Mouse (Mus musculus) kidney, embryonic 14.5 days (tissue): ENCODE results near the gene Tesk2. TPM values are rescaled to one million over a fixed set of nuclear protein-coding genes. Genes with fewer than 3 reads are reported as not detected.

Experiments
- ATAC-seq: fragments of 200-750 bp; cut with Nextera tagmentation; 2 replicates; pipeline ENCODE4 v1.8.0; 2017; ENCODE audit warnings: moderate number of reproducible peaks, mild to moderate bottlenecking, moderate TSS enrichment, moderate library complexity; ENCODE audit not compliant: low FRiP score, low TSS enrichment
- H3K27ac ChIP-seq: fragments of 300-500 bp; sonication (generic); 2 replicates; pipeline ENCODE4 v1.5.1; 2014; ENCODE audit warnings: low read depth, mild to moderate bottlenecking, low read length, moderate library complexity, mixed read lengths
- H3K27me3 ChIP-seq: fragments of 300-500 bp; sonication (generic); 2 replicates; pipeline ENCODE4 v1.6.1; 2014; ENCODE audit warnings: mild to moderate bottlenecking, low read length; ENCODE audit not compliant: control insufficient read depth, insufficient read depth
- H3K36me3 ChIP-seq: fragments of 300-500 bp; sonication (generic); 2 replicates; pipeline ENCODE4 v1.6.1; 2014; ENCODE audit warnings: low read length, mixed read lengths; ENCODE audit not compliant: control insufficient read depth, insufficient read depth
- H3K4me1 ChIP-seq: fragments of 300-500 bp; sonication (generic); 2 replicates; pipeline ENCODE4 v1.6.1; 2014; ENCODE audit warnings: low read length, mixed read lengths; ENCODE audit not compliant: control insufficient read depth, insufficient read depth
- H3K4me2 ChIP-seq: fragments of 300-500 bp; sonication (generic); replicated peaks from 2 replicates; pipeline ENCODE4 v1.6.1; 2014; ENCODE audit warnings: low read depth, mild to moderate bottlenecking, low read length
- H3K4me3 ChIP-seq: fragments of 300-500 bp; sonication (generic); 2 replicates; pipeline ENCODE4 v1.5.1; 2014; ENCODE audit warnings: mild to moderate bottlenecking, low read length
- H3K9ac ChIP-seq: fragments of 300-500 bp; sonication (generic); 2 replicates; pipeline ENCODE4 v1.6.1; 2014; ENCODE audit warnings: low read depth, mild to moderate bottlenecking, low read length, moderate library complexity
- H3K9me3 ChIP-seq: fragments of 300-500 bp; sonication (generic); 2 replicates; pipeline ENCODE4 v1.6.1; 2016; ENCODE audit warnings: low read length; ENCODE audit not compliant: control insufficient read depth
- WGBS: fragments of 180-500 bp; shearing (Covaris S2); extraction: QIAGEN DNeasy Blood & Tissue Kit; methylation state at CpG from one replicate; pipeline ENCODE4 v1.1.7; 2014; 5-methylcytosine and 5-hydroxymethylcytosine counted together
- polyA plus RNA-seq: library from polyadenylated mRNA; unstranded; fragments of >200 nt; fragmentation: Nextera tagmentation; extraction: Ambion mirVana; gene quantifications from 2 replicates; pipeline ENCODE4 v1.2.1, GENCODE M21; 2014

The Tesk2 gene
- polyA plus RNA-seq, 1 experiment from 2014 or later, result 7.4 TPM

DNA sequence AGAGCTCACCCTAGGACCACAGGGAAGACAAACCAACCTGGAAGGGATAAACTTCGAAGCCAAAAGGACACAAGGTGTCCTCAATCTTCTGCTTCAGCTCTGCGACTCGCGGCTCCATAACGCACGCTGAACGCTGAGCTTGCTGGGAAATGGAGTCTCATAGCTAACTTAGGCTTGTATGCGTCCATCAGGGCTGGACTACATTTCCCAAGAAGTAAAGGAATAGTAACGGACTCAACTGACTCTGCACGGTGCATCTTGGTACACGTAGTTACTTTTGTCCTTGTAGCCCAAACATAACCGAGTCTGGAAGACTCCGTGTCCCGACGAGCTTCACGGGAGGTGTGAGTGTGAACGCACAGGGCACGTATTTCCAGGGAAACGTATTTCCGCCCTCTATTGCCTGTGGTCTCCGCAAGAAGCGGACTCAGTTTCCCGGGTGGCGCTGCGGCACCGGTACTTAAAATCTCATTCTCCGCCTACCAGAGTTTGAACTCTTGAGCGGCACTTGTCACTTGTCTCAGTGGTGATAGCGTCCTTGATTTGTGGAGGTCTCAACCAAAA lies 12.5 kb upstream of the Tesk2 start, which contains the start of the genes Mmachc and Ccdc163:
Gene Mmachc, minus strand, starts transcription at position 206 of the 564 bp plus-strand sequence.
Gene Ccdc163, plus strand, starts transcription at position 309 of the 564 bp plus-strand sequence.
- H3K4me3 ChIP-seq, result peak within 1 kb of the TSS; percentile 69
- peaks cover 5% of the 10 kb centered on the region for H3K36me3 ChIP-seq
- no peak within 1 kb of the TSS for H3K27ac ChIP-seq
- peak within 1 kb of the TSS; percentile 65 for H3K9ac ChIP-seq
- H3K4me2 ChIP-seq, result peak within 1 kb of the TSS; percentile 64
- peak; percentile 98 for ATAC-seq
- no peaks in the 10 kb centered on the region for H3K9me3 ChIP-seq
- WGBS, result under 1% methylated on average over 29 of the region's 29 CpGs
- 0 out of 2 replicates have a peak, but pooled peaks cover 6% of the 10 kb centered on the region for H3K4me1 ChIP-seq
- H3K27me3 ChIP-seq, result no peaks in the 10 kb centered on the region

DNA sequence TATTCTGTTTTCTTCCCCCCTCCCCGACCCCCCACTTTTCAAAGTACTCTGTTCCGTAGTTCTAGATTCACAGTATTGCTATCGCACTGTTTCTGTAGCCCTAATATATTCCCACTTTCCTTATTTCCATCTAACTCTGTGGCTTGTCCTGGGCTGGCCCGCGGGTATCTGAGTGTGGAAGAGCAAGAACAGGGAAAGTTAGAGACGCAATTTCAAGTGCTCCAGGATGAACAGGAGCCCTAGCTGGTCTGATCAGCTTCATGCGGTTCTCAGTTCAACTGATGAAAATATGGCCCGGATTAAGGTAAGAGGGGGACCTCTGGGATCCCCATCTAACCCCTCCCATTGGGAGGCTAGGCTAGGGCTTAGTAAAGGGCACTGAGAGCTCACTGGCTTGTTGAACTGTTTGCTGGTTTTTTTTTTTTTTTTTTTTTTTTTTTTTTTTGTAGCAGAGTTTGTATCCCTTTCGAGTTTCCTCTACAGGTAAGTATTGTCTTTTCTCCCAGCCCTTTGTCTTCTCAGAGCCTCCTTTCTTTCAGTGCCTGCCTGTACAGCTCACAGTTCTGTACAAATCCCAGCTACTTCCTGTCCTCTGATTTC lies 11.9 kb upstream of the Tesk2 start:
- H3K36me3 ChIP-seq, result peaks cover 3% of the 10 kb centered on the region; the same call in 1 of the 2 replicates
- H3K9me3 ChIP-seq, result no peaks in the 10 kb centered on the region
- peak overlapping the region; percentile 59 for H3K4me2 ChIP-seq
- 5% methylated on average over 9 of the region's 9 CpGs for WGBS
- peak overlapping the region; percentile 69 for H3K4me3 ChIP-seq
- H3K27ac ChIP-seq, result no peak overlapping the region
- peak; percentile 5; the same call in 1 of the 2 replicates for ATAC-seq
- peak overlapping the region; percentile 55; the same call in 1 of the 2 replicates for H3K9ac ChIP-seq
- no peaks in the 10 kb centered on the region for H3K27me3 ChIP-seq
- H3K4me1 ChIP-seq, result 0 out of 2 replicates have a peak, but pooled peaks cover 6% of the 10 kb centered on the region

DNA sequence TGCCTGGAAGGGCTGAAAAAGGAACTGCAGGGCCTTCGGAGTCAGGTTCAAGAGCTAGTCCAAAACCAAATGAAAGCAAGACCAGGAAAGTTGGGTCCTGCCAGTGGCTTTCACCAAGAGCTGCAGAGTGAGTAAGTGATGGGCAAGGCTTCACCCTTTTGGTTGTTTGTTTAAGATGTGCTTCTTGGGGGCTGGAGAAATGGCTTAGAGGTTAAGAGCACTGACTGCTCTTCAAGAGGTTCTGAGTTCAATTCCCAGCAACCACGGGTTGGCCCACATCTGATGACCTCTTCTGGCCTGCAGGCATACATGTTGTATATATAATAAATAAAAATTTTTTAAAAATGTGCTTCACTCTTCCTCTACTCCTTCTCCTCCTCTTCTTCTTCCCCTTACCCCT lies 10.6 kb upstream of the Tesk2 start:
- Histone ChIP-seq H3K27me3 (no peaks in the 10 kb centered on the region), H3K27ac (no peak overlapping the region), H3K4me2 (no peak overlapping the region), H3K4me3 (no peak overlapping the region), H3K36me3 (peaks cover 7% of the 10 kb centered on the region; the same call in 1 of the 2 replicates), H3K9me3 (no peaks in the 10 kb centered on the region), H3K9ac (no peak overlapping the region), H3K4me1 (0 out of 2 replicates have a peak, but pooled peaks cover 6% of the 10 kb centered on the region)
- no peak for ATAC-seq
- 94% methylated on average over 2 of the region's 2 CpGs for WGBS

DNA sequence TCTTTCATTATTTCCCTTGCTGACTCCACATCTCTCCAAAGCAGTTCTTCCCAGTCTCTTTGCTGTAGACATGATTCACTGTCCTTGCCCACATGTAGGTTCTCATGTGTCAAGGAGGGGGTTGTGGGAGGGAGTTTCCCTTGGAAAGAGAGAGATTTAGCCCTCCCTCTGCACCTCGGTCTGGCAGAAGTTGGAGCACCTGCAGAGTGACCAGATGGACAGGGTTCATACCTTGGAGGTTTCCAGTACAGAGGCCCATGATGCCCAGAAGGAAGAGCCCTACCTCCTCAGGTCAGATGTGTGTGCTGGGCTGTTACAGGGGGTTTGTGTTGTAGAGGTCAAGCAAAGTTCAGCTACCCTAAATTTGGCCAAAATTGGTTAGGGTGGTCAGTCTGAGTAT lies 8.2 kb upstream of the Tesk2 start:
- Histone ChIP-seq H3K9me3 (no peaks in the 10 kb centered on the region), H3K9ac (no peak overlapping the region), H3K27ac (no peak overlapping the region), H3K4me3 (no peak overlapping the region), H3K36me3 (peaks cover 10% of the 10 kb centered on the region; the same call in 1 of the 2 replicates), H3K4me2 (no peak overlapping the region), H3K4me1 (0 out of 2 replicates have a peak, but pooled peaks cover 2% of the 10 kb centered on the region), H3K27me3 (no peaks in the 10 kb centered on the region)
- no peak for ATAC-seq
- 43% methylated on average over 1 of the region's 1 CpGs for WGBS

DNA sequence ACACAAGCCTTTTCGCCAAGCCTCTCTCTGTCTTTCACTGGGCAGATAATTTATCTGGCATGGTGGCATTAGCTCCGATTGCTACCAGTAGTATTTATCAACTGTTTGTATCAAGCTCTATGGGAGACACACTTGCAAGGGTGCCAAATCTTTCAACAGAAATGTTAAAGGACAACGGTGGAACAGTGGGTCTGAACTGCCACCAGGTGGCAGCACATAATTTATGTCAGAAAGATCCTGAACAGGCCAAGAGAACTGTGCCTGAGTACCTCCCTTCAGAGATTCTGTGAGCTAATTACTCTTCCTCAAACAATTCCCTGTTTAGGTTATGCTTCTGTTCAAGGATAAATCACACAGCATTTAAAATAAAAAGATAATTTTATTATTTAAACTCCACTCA lies 1.4 kb upstream of the Tesk2 start:
- H3K27me3 ChIP-seq, result no peaks in the 10 kb centered on the region
- H3K4me3 ChIP-seq, result no peak overlapping the region
- 27% methylated on average over 3 of the region's 3 CpGs for WGBS
- no peaks in the 10 kb centered on the region; the same call in 1 of the 2 replicates for H3K4me1 ChIP-seq
- H3K9me3 ChIP-seq, result no peaks in the 10 kb centered on the region
- H3K9ac ChIP-seq, result no peak overlapping the region
- H3K36me3 ChIP-seq, result peaks cover 7% of the 10 kb centered on the region; the same call in 1 of the 2 replicates
- no peak for ATAC-seq
- no peak overlapping the region for H3K4me2 ChIP-seq
- H3K27ac ChIP-seq, result no peak overlapping the region

DNA sequence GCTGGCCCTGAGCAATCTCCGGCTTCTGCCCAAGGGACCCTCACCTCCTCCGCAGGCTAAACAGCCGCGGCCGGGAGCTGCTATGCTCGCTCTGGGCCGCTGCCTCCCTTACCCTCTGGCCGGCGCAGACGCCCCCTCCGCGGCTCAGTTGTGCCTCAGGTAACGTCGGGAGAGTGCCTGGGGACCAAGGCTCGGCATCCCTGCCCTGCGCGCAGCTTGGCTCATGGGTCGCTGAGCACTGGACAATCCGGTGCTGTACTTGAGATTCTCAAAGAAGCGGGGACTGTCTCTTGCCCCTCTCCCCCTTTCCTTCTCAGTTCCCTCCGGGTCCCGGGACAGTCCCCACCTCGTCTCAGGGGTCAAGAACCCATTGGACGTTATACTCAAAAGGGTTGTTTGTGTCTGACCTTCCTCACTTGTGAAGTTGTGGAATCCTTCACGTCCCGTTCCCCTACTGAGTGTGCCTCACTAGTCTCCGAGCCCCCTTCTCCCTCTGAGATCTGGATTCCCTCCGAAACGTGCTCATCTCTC lies 415 bp downstream of the Tesk2 start:
- WGBS, result 0% methylated on average over 28 of the region's 29 CpGs
- ATAC-seq, result no peak
- Histone ChIP-seq H3K4me2 (peak overlapping the region; percentile 65), H3K27me3 (no peaks in the 10 kb centered on the region), H3K27ac (peak overlapping the region; percentile 51), H3K4me1 (no peaks in the 10 kb centered on the region; the same call in 1 of the 2 replicates), H3K9ac (peak overlapping the region; percentile 74), H3K36me3 (no peaks in the 10 kb centered on the region), H3K4me3 (peak overlapping the region; percentile 62), H3K9me3 (no peaks in the 10 kb centered on the region)

DNA sequence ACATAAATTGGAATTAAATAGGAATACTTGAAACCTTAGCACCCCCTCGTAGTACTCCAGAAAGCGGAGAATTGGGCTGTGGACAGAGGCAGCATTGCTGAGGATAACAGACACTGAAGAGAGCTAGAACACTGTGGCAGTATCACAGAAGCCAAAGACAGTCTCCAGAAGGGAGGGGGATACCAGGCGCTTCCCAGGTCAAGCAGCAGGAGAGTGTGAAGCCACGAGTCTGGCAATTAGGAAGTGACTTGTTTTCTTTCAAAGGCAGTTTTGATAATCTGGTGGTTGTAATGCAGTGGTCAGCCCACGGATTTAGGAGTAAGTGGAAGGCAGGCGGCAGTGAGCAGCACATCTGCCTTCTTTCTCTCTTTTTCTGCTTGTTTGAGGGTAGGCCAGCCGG lies 1.5 kb downstream of the Tesk2 start:
- Histone ChIP-seq H3K9ac (0 out of 2 replicates have a peak overlapping the region, but pooled peaks have one; percentile 3), H3K9me3 (no peaks in the 10 kb centered on the region), H3K4me1 (no peaks in the 10 kb centered on the region; the same call in 1 of the 2 replicates), H3K36me3 (no peaks in the 10 kb centered on the region), H3K4me2 (no peak overlapping the region; the same call in 1 of the 2 replicates), H3K27ac (no peak overlapping the region), H3K27me3 (no peaks in the 10 kb centered on the region), H3K4me3 (no peak overlapping the region)
- no peak for ATAC-seq
- WGBS, result 40% methylated on average over 7 of the region's 7 CpGs

DNA sequence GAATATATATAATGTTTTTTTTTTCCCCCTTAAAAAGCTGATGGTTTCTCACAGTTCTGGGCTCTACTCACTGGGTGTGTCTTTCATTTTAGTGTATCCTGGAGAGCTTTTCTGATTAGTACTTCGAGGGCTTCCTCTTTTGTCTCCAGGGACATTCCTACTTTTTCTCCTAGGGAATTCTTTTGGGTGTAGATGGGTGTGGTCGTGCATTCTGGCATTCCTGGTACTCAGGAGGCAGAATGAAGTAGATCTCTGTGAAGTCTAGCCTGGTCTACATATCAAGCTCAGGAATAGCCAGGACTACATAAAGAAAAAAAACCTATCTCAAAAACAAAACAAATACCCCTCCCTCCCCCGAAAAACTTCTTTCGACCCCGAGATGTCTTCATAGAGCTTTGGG lies 4.7 kb downstream of the Tesk2 start:
- no peak overlapping the region for H3K27ac ChIP-seq
- WGBS, result 90% methylated on average over 5 of the region's 5 CpGs
- no peaks in the 10 kb centered on the region for H3K27me3 ChIP-seq
- H3K36me3 ChIP-seq, result no peaks in the 10 kb centered on the region
- no peak overlapping the region for H3K4me2 ChIP-seq
- H3K9ac ChIP-seq, result no peak overlapping the region
- no peak overlapping the region for H3K4me3 ChIP-seq
- H3K9me3 ChIP-seq, result no peaks in the 10 kb centered on the region
- ATAC-seq, result no peak
- no peaks in the 10 kb centered on the region; the same call in 1 of the 2 replicates for H3K4me1 ChIP-seq

DNA sequence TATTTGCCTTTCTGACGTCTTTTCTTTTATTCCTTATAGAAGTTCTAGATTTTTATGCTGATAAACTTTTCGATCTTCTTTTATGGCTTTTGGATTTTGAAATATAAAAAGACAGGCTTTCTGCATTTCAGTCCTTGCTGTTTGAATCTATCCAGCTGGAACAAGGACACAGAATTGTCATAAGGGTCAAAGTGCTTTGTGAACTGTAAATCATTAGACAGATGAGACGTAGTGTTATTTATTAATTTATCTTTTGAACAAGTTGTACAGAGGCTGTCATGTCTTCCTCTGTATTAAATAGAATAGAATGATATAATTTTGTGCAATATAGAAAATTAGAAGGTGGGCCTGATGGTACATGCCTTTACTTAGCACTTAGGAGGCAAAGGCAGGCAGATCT lies 6.7 kb downstream of the Tesk2 start:
- Histone ChIP-seq H3K9me3 (no peaks in the 10 kb centered on the region), H3K4me2 (no peak overlapping the region), H3K9ac (no peak overlapping the region), H3K36me3 (no peaks in the 10 kb centered on the region), H3K27me3 (no peaks in the 10 kb centered on the region), H3K4me3 (no peak overlapping the region), H3K4me1 (no peaks in the 10 kb centered on the region; the same call in 1 of the 2 replicates), H3K27ac (no peak overlapping the region)
- no peak for ATAC-seq
- WGBS, result 64% methylated on average over 3 of the region's 3 CpGs
